Mouse (Mus musculus) heart, postnatal 0 days (tissue): ENCODE results near the gene Rps2.

Experiments
- CTCF ChIP-seq: IDR thresholded peaks from 2 replicates; pipeline ENCODE4 v1.5.1; 2016; ENCODE audit warnings: antibody characterized with exemption, control low read depth, low read depth
- EP300 ChIP-seq: IDR thresholded peaks from 2 replicates; pipeline ENCODE4 v1.6.1; 2016; ENCODE audit warnings: antibody characterized with exemption, low read depth

- TF ChIP-seq CTCF (no peak), EP300 (no peak)
Measured at GRCm38 (mm10) chr17:24697985-24698384, 19.9 kb upstream of the Rps2 start.
